Mouse (Mus musculus): Measurements from ENCODE around the gene Rps23.
"Not testable (repeated sequence)": the region's sequence is repeated elsewhere in the genome, so short reads cannot be mapped to it uniquely, and the experiment has no call there.

The Rps23 gene

GRCm38 (mm10) chr13:90922751-90923612, at the start of gene Rps23:
TSS of gene Rps23 (plus strand) at chr13:90922958.
- peak; percentile 97 for DNase-seq (ENCODE audit: low read depth, low spot score)

GRCm38 (mm10) chr13:90881727-90882429, 40.9 kb upstream of the Rps23 start:
- DNase-seq (ENCODE audit: low read depth, low spot score), result no peak

GRCm38 (mm10) chr13:90885856-90886532, 36.8 kb upstream of the Rps23 start:
- DNase-seq (ENCODE audit: low read depth, low spot score), result no peak

GRCm38 (mm10) chr13:90886568-90886983, 36.2 kb upstream of the Rps23 start:
- DNase-seq (ENCODE audit: low read depth, low spot score), result peak; percentile 78

GRCm38 (mm10) chr13:90890111-90890510, 32.6 kb upstream of the Rps23 start:
- no peak for DNase-seq (ENCODE audit: low read depth, low spot score)

GRCm38 (mm10) chr13:90894819-90895218, 27.9 kb upstream of the Rps23 start:
- DNase-seq (ENCODE audit: low read depth, low spot score), result peak; percentile 39

- peak; percentile 48 for DNase-seq (ENCODE audit: low read depth, low spot score)
Observed at GRCm38 (mm10) chr13:90896098-90896497, 26.7 kb upstream of the Rps23 start.

GRCm38 (mm10) chr13:90896821-90897220, 25.9 kb upstream of the Rps23 start:
- DNase-seq (ENCODE audit: low read depth, low spot score), result no peak

- DNase-seq (ENCODE audit: low read depth, low spot score), result peak; percentile 78
Observed at GRCm38 (mm10) chr13:90905176-90905575, 17.6 kb upstream of the Rps23 start, which contains the start of gene Atp6ap1l. TSS of gene Atp6ap1l (minus strand) at chr13:90905355.

- DNase-seq (ENCODE audit: low read depth, low spot score), result no peak
Observed at GRCm38 (mm10) chr13:90907376-90907775, 15.4 kb upstream of the Rps23 start.

GRCm38 (mm10) chr13:90912760-90913674, 9.7 kb upstream of the Rps23 start:
- peak; percentile 72 for DNase-seq (ENCODE audit: low read depth, low spot score)

GRCm38 (mm10) chr13:90913675-90914192, 9.0 kb upstream of the Rps23 start:
- DNase-seq (ENCODE audit: low read depth, low spot score), result no peak

GRCm38 (mm10) chr13:90914721-90915120, 8.0 kb upstream of the Rps23 start:
- DNase-seq (ENCODE audit: low read depth, low spot score), result no peak

- not testable (repeated sequence) for DNase-seq (ENCODE audit: low read depth, low spot score)
Observed at GRCm38 (mm10) chr13:90923617-90924016, 859 bp downstream of the Rps23 start.

GRCm38 (mm10) chr13:90924072-90924471, 1.3 kb downstream of the Rps23 start:
- no peak for DNase-seq (ENCODE audit: low read depth, low spot score)

GRCm38 (mm10) chr13:90925191-90925590, 2.4 kb downstream of the Rps23 start:
- DNase-seq (ENCODE audit: low read depth, low spot score), result no peak

- no peak for DNase-seq (ENCODE audit: low read depth, low spot score)
Observed at GRCm38 (mm10) chr13:90926125-90926765, 3.5 kb downstream of the Rps23 start.

GRCm38 (mm10) chr13:90926938-90927633, 4.3 kb downstream of the Rps23 start:
- no peak for DNase-seq (ENCODE audit: low read depth, low spot score)

- not testable (repeated sequence) for DNase-seq (ENCODE audit: low read depth, low spot score)
Observed at GRCm38 (mm10) chr13:90928266-90928665, 5.5 kb downstream of the Rps23 start.

- peak; percentile 87 for DNase-seq (ENCODE audit: low read depth, low spot score)
Observed at GRCm38 (mm10) chr13:90929847-90930246, 7.1 kb downstream of the Rps23 start.

All from brain, adult 2 months (tissue).